Mouse (Mus musculus): Measurements from ENCODE around the gene Olfr1392. TPM values are rescaled to one million over a fixed set of nuclear protein-coding genes. Genes with fewer than 3 reads are reported as not detected.
"Not testable (repeated sequence)": the region's sequence is repeated elsewhere in the genome, so short reads cannot be mapped to it uniquely, and the experiment has no call there.

The Olfr1392 gene
- polyA plus RNA-seq, 1 experiment from 2014 or later: not detected

DNA sequence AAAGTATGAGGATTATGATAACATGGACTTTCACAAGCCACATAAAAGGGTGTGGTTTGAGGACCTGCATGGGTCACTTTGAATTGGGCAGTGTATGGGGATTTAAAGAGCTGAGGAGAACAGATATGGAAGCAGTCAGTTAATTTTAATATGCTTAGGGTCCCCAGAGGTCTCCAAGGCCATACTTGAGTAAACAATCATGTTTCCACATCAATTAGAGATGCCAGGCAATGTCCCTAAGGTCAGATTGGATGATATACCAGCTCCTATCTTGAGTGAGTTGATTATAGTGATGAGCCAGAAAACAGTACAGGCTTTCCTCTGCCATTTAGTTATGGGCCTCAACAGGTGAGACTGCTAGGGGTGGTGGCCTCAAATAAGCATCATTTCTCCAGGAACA, 19.4 kb downstream of the Olfr1392 start, which contains the start of gene Olfr10:
TSS of gene Olfr10 (plus strand) at position 301 of the 400 bp plus-strand sequence.
- no peak for DNase-seq (ENCODE audit: low spot score)

DNA sequence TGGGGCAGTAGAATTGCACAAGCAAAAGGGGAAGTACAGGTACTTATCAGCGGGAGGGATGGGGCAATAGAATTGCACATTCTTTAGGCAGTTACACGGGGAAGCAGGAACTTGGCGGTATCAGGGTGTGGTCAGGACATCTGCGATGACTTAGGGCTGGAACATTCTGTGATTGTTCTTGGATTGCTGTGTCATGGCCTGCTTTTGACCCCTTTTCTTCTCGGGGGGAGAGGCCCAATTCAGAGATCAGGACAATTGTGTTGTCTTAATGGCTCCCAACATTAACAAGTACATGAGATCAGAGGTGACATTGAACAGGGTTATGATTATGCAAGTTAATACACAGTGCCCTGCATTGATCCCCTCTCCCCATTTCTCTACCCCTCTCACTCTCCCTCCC, 23.5 kb downstream of the Olfr1392 start:
- DNase-seq (ENCODE audit: low spot score): not testable (repeated sequence)

DNA sequence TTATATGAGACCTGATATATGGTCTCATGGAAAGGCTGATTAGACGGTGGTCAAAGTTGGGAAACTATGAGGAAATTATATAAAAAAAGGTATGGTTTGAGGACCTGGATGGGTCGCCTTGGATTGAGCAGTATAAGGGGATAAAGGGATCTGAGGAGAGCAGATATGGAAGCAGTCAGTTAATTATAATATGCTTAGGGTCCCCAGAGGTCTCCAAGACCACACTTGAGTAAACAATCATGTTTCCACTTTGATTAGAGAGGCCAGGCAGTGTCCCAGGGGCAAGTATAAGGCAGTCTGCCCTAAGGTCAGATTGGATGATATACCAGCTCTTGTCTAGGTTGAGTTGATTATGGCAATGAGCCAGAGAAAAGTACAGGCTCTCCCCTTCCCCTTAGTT, 37.4 kb downstream of the Olfr1392 start, which contains the start of gene Olfr1391:
TSS of gene Olfr1391 (plus strand) at position 301 of the 400 bp plus-strand sequence.
- DNase-seq (ENCODE audit: low spot score): no peak

DNA sequence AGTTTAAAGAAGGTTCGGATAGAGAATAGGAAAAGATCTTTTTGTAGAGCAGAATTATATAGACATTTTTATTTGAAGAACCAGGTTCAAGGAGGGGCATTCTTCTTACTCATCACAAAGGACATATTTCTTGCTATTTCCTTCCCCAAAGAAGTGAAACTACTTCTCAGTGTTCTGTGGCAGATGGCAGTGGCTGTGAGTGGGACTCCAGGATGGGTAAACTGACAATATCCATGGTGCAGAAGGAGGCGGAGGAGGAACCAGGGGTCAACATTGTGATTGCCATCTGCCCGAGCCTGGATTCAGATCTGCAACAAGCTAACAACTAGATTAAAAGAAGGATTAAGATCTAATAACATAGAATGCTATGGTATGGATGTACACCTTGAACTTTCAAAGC, 41.6 kb downstream of the Olfr1392 start:
- no peak for DNase-seq (ENCODE audit: low spot score)

DNA sequence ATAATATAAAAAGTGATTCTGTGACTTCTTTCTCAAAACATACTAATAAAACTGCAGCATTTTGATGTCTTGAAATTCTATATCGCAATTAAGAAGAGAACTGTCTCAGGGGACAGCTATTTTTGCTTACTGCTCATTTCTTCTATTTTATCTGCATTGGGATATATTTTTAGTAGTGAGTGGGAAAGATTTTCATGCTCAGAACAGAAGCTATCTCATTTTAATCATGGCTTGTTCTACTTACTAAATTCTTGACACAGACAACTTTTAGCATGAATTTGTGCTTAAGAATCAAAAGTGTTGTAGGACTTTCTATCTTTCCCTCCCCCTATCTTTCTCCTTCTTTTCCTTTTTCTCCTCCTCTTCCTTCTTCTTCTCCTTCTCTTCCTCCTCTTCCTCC, 44.6 kb downstream of the Olfr1392 start:
- DNase-seq (ENCODE audit: low spot score): no peak

DNA sequence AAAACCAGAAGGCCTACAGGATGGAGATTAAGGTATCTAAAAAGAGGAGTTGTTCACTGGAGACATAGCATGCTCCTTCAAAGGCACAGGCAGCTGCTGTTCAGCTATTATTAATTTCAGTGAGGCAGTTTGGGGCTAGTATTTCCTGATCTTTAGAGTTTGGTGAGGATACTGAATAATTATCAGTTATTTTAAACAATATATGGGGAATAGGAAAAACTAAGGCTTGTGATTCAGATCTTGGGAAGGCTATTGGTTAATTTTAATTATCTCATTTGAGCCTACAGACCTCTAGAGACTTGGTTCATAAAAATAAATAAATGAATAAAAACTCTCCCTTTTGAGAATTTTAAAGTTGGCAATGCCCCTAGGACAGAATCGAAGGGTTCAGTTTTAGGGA, 49.8 kb downstream of the Olfr1392 start, which contains the start of gene Olfr1390:
TSS of gene Olfr1390 (plus strand) at position 301 of the 400 bp plus-strand sequence.
- DNase-seq (ENCODE audit: low spot score): no peak

DNA sequence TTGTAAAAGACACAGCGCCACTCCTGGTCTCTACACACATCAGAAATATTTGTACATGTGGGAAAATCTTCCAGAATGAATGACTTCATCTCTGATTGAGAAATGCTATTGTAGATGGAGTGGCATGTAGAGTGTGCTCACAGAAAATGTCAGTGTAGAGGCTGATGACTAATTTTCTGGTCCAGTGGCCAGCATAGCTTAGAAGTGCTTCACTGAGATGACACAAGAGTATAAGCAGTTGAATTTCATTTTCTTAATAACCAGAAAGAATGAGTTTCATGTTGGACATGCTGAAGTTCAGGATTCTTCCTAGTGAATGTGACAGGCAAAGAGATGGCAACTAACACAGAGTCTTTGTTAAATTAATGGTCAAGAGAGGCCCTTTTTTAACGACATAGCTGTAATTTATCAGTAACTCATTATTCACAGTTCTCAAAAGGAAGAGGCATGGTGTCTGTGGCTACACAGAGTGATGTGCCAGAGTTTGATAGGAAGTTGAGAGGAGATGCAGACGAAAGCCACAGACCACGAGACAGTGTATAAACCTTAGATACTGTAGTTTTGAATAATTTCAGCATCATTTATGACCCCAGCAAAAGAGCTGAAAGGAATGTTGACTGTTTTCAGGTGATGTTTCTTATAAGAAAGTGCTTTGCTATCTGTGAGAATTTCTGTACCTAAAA, 52.2 kb downstream of the Olfr1392 start:
- DNase-seq (ENCODE audit: low spot score): no peak

Other genes with a start within 250 kb of the Olfr1392 start
- gene 9930111J21Rik2, start 234.0 kb upstream of the Olfr1392 start, polyA plus RNA-seq (2015; fragmentation: Nextera tagmentation; extraction: Ambion mirVana): 1.1 and 1.5 TPM in 2 replicates
- 58.7 and 59.3 TPM in 2 replicates for gene Tgtp2, start 221.1 kb upstream of the Olfr1392 start, polyA plus RNA-seq (2015; fragmentation: Nextera tagmentation; extraction: Ambion mirVana)
- gene Ifi47, start 208.7 kb upstream of the Olfr1392 start, polyA plus RNA-seq (2015; fragmentation: Nextera tagmentation; extraction: Ambion mirVana): 87.1 and 88.7 TPM in 2 replicates
- gene Olfr1396, start 170.4 kb upstream of the Olfr1392 start, polyA plus RNA-seq (2015; fragmentation: Nextera tagmentation; extraction: Ambion mirVana): 0.10 and 0.16 TPM in 2 replicates
- not detected in 2 replicates for gene Olfr1395, start 143.0 kb upstream of the Olfr1392 start, polyA plus RNA-seq (2015; fragmentation: Nextera tagmentation; extraction: Ambion mirVana)
- gene Olfr1394, start 130.9 kb upstream of the Olfr1392 start, polyA plus RNA-seq (2015; fragmentation: Nextera tagmentation; extraction: Ambion mirVana): not detected in 2 replicates
- 1.1 and 1.7 TPM in 2 replicates for gene Btnl9, start 98.1 kb upstream of the Olfr1392 start, polyA plus RNA-seq (2015; fragmentation: Nextera tagmentation; extraction: Ambion mirVana)
- 33.8 and 36.1 TPM in 2 replicates for gene Zfp62, start 82.0 kb upstream of the Olfr1392 start, polyA plus RNA-seq (2015; fragmentation: Nextera tagmentation; extraction: Ambion mirVana)
- gene Mgat1, start 41.1 kb upstream of the Olfr1392 start, polyA plus RNA-seq (2015; fragmentation: Nextera tagmentation; extraction: Ambion mirVana): 82.0 and 82.7 TPM in 2 replicates
- not detected in 2 replicates for gene Olfr1393, start 7.0 kb upstream of the Olfr1392 start, polyA plus RNA-seq (2015; fragmentation: Nextera tagmentation; extraction: Ambion mirVana)
- gene Olfr10, start 19.5 kb downstream of the Olfr1392 start, polyA plus RNA-seq (2015; fragmentation: Nextera tagmentation; extraction: Ambion mirVana): not detected in 2 replicates
- gene Olfr1391, start 37.5 kb downstream of the Olfr1392 start, polyA plus RNA-seq (2015; fragmentation: Nextera tagmentation; extraction: Ambion mirVana): not detected in 2 replicates
- gene Olfr1390, start 49.9 kb downstream of the Olfr1392 start, polyA plus RNA-seq (2015; fragmentation: Nextera tagmentation; extraction: Ambion mirVana): not detected in 2 replicates
- gene Olfr1389, start 137.8 kb downstream of the Olfr1392 start, polyA plus RNA-seq (2015; fragmentation: Nextera tagmentation; extraction: Ambion mirVana): not detected in 2 replicates
- 0.04 and 0.05 TPM in 2 replicates for gene Olfr1388, start 151.3 kb downstream of the Olfr1392 start, polyA plus RNA-seq (2015; fragmentation: Nextera tagmentation; extraction: Ambion mirVana)
- not detected in 2 replicates for gene Olfr1387, start 170.1 kb downstream of the Olfr1392 start, polyA plus RNA-seq (2015; fragmentation: Nextera tagmentation; extraction: Ambion mirVana)
- gene Olfr1386, start 179.8 kb downstream of the Olfr1392 start, polyA plus RNA-seq (2015; fragmentation: Nextera tagmentation; extraction: Ambion mirVana): not detected in 2 replicates
- gene Olfr1385, start 203.8 kb downstream of the Olfr1392 start, polyA plus RNA-seq (2015; fragmentation: Nextera tagmentation; extraction: Ambion mirVana): not detected in 2 replicates
- not detected in 2 replicates for gene Olfr1384, start 221.4 kb downstream of the Olfr1392 start, polyA plus RNA-seq (2015; fragmentation: Nextera tagmentation; extraction: Ambion mirVana)
- gene Olfr1383, start 234.4 kb downstream of the Olfr1392 start, polyA plus RNA-seq (2015; fragmentation: Nextera tagmentation; extraction: Ambion mirVana): not detected in 2 replicates
- not detected in 2 replicates for gene Olfr1382, start 243.0 kb downstream of the Olfr1392 start, polyA plus RNA-seq (2015; fragmentation: Nextera tagmentation; extraction: Ambion mirVana)

Data from thymus, postnatal 0 days (tissue).